Comparison of ENCODE assay signal across 18 mouse cellular contexts in genomic region chr8:42891658-42892057, GRCm38 (mm10).
"Had no signal": no experiment of that assay in that cellular context is flagged by ENCODE, and none has a peak within 500 bp of the region (broad histone marks: within the 10 kb centered on the region; RNA-seq: fewer than 3 reads in every experiment).

No protein-coding gene starts in this region.

- H3K4me1 ChIP-seq: lung, embryonic 15.5 days; megakaryocyte, embryonic 14.5 days; midbrain, embryonic 13.5 days; midbrain, embryonic 15.5 days; neural tube, embryonic 12.5 days; stomach, embryonic 15.5 days had no signal

- DNase-seq: liver, postnatal 0 days; lung, adult 2 months; lung, postnatal 14 days; lung, postnatal 36 days; right cerebral cortex, postnatal 25 days; thymus, adult 2 months; thymus, postnatal 25 days; thymus, postnatal 4 days had no signal

- H3K9me3 ChIP-seq: lung, embryonic 15.5 days; megakaryocyte, embryonic 14.5 days; midbrain, embryonic 13.5 days; midbrain, embryonic 15.5 days; neural tube, embryonic 12.5 days; stomach, embryonic 15.5 days had no signal

- H3K4me3 ChIP-seq: lung, embryonic 15.5 days; megakaryocyte, embryonic 14.5 days; midbrain, embryonic 13.5 days; midbrain, embryonic 15.5 days; neural tube, embryonic 12.5 days; stomach, embryonic 15.5 days had no signal

- ATAC-seq: liver, postnatal 0 days; lung, postnatal 0 days; midbrain, embryonic 13.5 days; midbrain, embryonic 15.5 days had no signal

- H3K27me3 ChIP-seq: lung, embryonic 15.5 days; megakaryocyte, embryonic 14.5 days; midbrain, embryonic 13.5 days; midbrain, embryonic 15.5 days; neural tube, embryonic 12.5 days; stomach, embryonic 15.5 days had no signal

- H3K9ac ChIP-seq: liver, postnatal 0 days; lung, embryonic 15.5 days; midbrain, embryonic 13.5 days; midbrain, embryonic 15.5 days; neural tube, embryonic 12.5 days; stomach, embryonic 15.5 days had no signal

- H3K36me3 ChIP-seq: lung, embryonic 15.5 days; midbrain, embryonic 13.5 days; midbrain, embryonic 15.5 days; neural tube, embryonic 12.5 days; stomach, embryonic 15.5 days had no signal

- H3K4me2 ChIP-seq: lung, embryonic 15.5 days; midbrain, embryonic 11.5 days; midbrain, embryonic 13.5 days; midbrain, embryonic 15.5 days; neural tube, embryonic 12.5 days; stomach, embryonic 15.5 days had no signal

- H3K27ac ChIP-seq: lung, embryonic 15.5 days; macrophage; midbrain, embryonic 13.5 days; midbrain, embryonic 15.5 days; neural tube, embryonic 12.5 days; stomach, embryonic 15.5 days; stomach, postnatal 0 days had no signal
